ENCODE assay signal across 23 mouse cellular contexts in the genomic region with DNA sequence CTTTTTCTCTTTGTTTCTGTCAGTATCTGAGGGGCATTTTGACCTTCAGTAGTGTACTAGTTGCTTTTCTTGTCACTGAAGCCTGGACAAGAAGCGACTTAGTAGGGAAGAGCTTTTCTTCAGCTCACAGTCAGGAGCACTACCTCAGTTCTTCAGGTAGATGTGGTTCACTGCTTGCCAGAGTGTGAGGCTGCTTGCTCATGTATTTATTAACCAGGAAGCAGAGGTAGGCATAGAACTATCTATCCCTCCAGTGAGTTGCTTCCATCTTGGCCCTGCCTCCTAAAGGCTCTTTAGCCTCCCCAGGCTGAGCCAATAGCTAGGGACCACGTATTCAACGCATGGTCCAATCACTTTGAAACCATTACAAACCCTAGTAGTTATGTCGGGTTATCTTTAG.
"Had no signal": no experiment of that assay in that cellular context is flagged by ENCODE, and none has a peak within 500 bp of the region (broad histone marks: within the 10 kb centered on the region; RNA-seq: fewer than 3 reads in every experiment).

No protein-coding gene starts in this region.

- H3K4me3 ChIP-seq: forebrain, embryonic 15.5 days; heart, adult 2 months; heart, embryonic 10.5 days; heart, embryonic 12.5 days; hindbrain, embryonic 10.5 days; hindbrain, embryonic 12.5 days; kidney, embryonic 15.5 days; layer of hippocampus, adult 2 months; left cerebral cortex, adult 2 months; limb, embryonic 13.5 days; limb, embryonic 15.5 days; liver, embryonic 13.5 days; liver, embryonic 15.5 days had no signal

- H3K4me2 ChIP-seq: forebrain, embryonic 15.5 days; heart, embryonic 12.5 days; hindbrain, embryonic 12.5 days; hindbrain, embryonic 14.5 days; kidney, embryonic 15.5 days; limb, embryonic 13.5 days; limb, embryonic 15.5 days; liver, embryonic 13.5 days; liver, embryonic 15.5 days had no signal

- ATAC-seq: forebrain, embryonic 15.5 days; forebrain, postnatal 0 days; hindbrain, embryonic 16.5 days; inflammation-experienced regulatory T-cells, adult 6 months had no signal

- H3K9ac ChIP-seq: forebrain, embryonic 15.5 days; forebrain, postnatal 0 days; heart, embryonic 12.5 days; hindbrain, embryonic 12.5 days; hindbrain, embryonic 14.5 days; kidney, embryonic 15.5 days; limb, embryonic 13.5 days; limb, embryonic 15.5 days; liver, embryonic 13.5 days; liver, embryonic 15.5 days had no signal

- H3K9me3 ChIP-seq: forebrain, embryonic 15.5 days; heart, embryonic 10.5 days; heart, embryonic 12.5 days; hindbrain, embryonic 10.5 days; hindbrain, embryonic 12.5 days; kidney, embryonic 15.5 days; limb, embryonic 13.5 days; limb, embryonic 15.5 days; liver, embryonic 13.5 days; liver, embryonic 15.5 days had no signal

- H3K27ac ChIP-seq: forebrain, embryonic 15.5 days; heart, adult 2 months; heart, embryonic 10.5 days; hindbrain, embryonic 10.5 days; hindbrain, embryonic 12.5 days; hindbrain, embryonic 14.5 days; layer of hippocampus, adult 2 months; left cerebral cortex, adult 2 months; limb, embryonic 13.5 days; limb, embryonic 15.5 days; liver, embryonic 13.5 days; liver, embryonic 15.5 days had no signal

- H3K27me3 ChIP-seq: forebrain, embryonic 15.5 days; heart, embryonic 12.5 days; hindbrain, embryonic 12.5 days; kidney, embryonic 15.5 days; limb, embryonic 13.5 days; limb, embryonic 15.5 days; liver, embryonic 13.5 days; liver, embryonic 15.5 days had no signal

- DNase-seq: forebrain, postnatal 0 days; gastrocnemius, postnatal 14 days; gastrocnemius, postnatal 36 days; heart, adult 11 months; heart, postnatal 10 days; heart, postnatal 4 days; liver, embryonic 13.5 days; lung, adult 18-20 months had no signal

- H3K4me1 ChIP-seq: forebrain, embryonic 15.5 days; limb, embryonic 13.5 days; limb, embryonic 15.5 days; liver, embryonic 15.5 days had no signal
